ENCODE assay signal across 8 mouse cellular contexts in genomic region chr9:41326772-41327560, GRCm38 (mm10).
DNase-seq lines count a peak whose midpoint lies in the region; ATAC-seq and TF ChIP-seq lines count a peak whose summit lies in the region.

No protein-coding gene starts in this region.

- H3K4me3 ChIP-seq in left cerebral cortex, adult 2 months = no peak overlapping the region
- peak overlapping the region; percentile 18 for H3K4me3 ChIP-seq in forebrain, embryonic 16.5 days (replicated peaks; ENCODE audit: low read length)
- peak overlapping the region; percentile 51 for H3K4me3 ChIP-seq in hindbrain, embryonic 10.5 days
- H3K4me3 ChIP-seq in limb, embryonic 14.5 days (replicated peaks; ENCODE audit: low read length) = 0 out of 2 replicates have a peak overlapping the region, but pooled peaks have one; percentile 7
- H3K4me3 ChIP-seq in neural tube, embryonic 12.5 days = no peak overlapping the region

- peak overlapping the region; percentile 38 for H3K4me2 ChIP-seq in forebrain, embryonic 16.5 days (ENCODE audit: low read length)
- peak overlapping the region; percentile 31 for H3K4me2 ChIP-seq in limb, embryonic 14.5 days (replicated peaks; ENCODE audit: low read depth, low read length, severe bottlenecking)
- H3K4me2 ChIP-seq in neural tube, embryonic 12.5 days (replicated peaks) = peak overlapping the region; percentile 61

- peaks cover 25% of the 10 kb centered on the region for H3K4me1 ChIP-seq in forebrain, embryonic 16.5 days (replicated peaks; ENCODE audit: control insufficient read depth, insufficient read depth, low read length)
- peaks cover 56% of the 10 kb centered on the region for H3K4me1 ChIP-seq in hindbrain, embryonic 10.5 days (replicated peaks)
- peaks cover 16% of the 10 kb centered on the region for H3K4me1 ChIP-seq in limb, embryonic 14.5 days (ENCODE audit: control insufficient read depth, insufficient read depth, low read length)
- H3K4me1 ChIP-seq in neural tube, embryonic 12.5 days = peaks cover 32% of the 10 kb centered on the region

- peak overlapping the region; percentile 47 for H3K27ac ChIP-seq in left cerebral cortex, adult 2 months
- H3K27ac ChIP-seq in forebrain, embryonic 16.5 days (ENCODE audit: low read length) = peak overlapping the region; percentile 68
- peak overlapping the region; percentile 89 for H3K27ac ChIP-seq in hindbrain, embryonic 10.5 days
- H3K27ac ChIP-seq in limb, embryonic 14.5 days (replicated peaks; ENCODE audit: low read depth, low read length) = peak overlapping the region; percentile 45
- peak overlapping the region; percentile 17 for H3K27ac ChIP-seq in neural tube, embryonic 12.5 days

- peak overlapping the region; percentile 3; the same call in 1 of the 2 replicates for H3K9ac ChIP-seq in forebrain, embryonic 16.5 days (replicated peaks; ENCODE audit: low read depth, low read length)
- no peak overlapping the region for H3K9ac ChIP-seq in limb, embryonic 14.5 days (ENCODE audit: low read depth, low read length, severe bottlenecking)
- no peak overlapping the region for H3K9ac ChIP-seq in neural tube, embryonic 12.5 days

- no peak for TF ChIP-seq CTCF in left cerebral cortex, adult 2 months (IDR thresholded peaks at IDR 0.05)

- 7% methylated on average over 10 of the region's 10 CpGs for WGBS in forebrain, embryonic 16.5 days
- WGBS in hindbrain, embryonic 10.5 days = 11% methylated on average over 10 of the region's 10 CpGs
- WGBS in limb, embryonic 14.5 days = 21% methylated on average over 10 of the region's 10 CpGs
- 6% methylated on average over 10 of the region's 10 CpGs for WGBS in neural tube, embryonic 12.5 days

- no peaks in the 10 kb centered on the region for H3K27me3 ChIP-seq in forebrain, embryonic 16.5 days (replicated peaks; ENCODE audit: control insufficient read depth, insufficient read depth, low read length)
- H3K27me3 ChIP-seq in hindbrain, embryonic 10.5 days (ENCODE audit: insufficient read depth, poor library complexity, severe bottlenecking) = no peaks in the 10 kb centered on the region
- no peaks in the 10 kb centered on the region for H3K27me3 ChIP-seq in limb, embryonic 14.5 days (ENCODE audit: control insufficient read depth, insufficient read depth, low read length)
- H3K27me3 ChIP-seq in neural tube, embryonic 12.5 days (replicated peaks) = no peaks in the 10 kb centered on the region

- no peaks in the 10 kb centered on the region for H3K9me3 ChIP-seq in forebrain, embryonic 16.5 days (ENCODE audit: control insufficient read depth, low read length)
- peaks cover 17% of the 10 kb centered on the region; the same call in 1 of the 2 replicates for H3K9me3 ChIP-seq in hindbrain, embryonic 10.5 days
- no peaks in the 10 kb centered on the region for H3K9me3 ChIP-seq in limb, embryonic 14.5 days (ENCODE audit: control insufficient read depth, low read length)
- H3K9me3 ChIP-seq in neural tube, embryonic 12.5 days = no peaks in the 10 kb centered on the region

- H3K36me3 ChIP-seq in forebrain, embryonic 16.5 days (ENCODE audit: control insufficient read depth, insufficient read depth) = no peaks in the 10 kb centered on the region
- peaks cover 13% of the 10 kb centered on the region for H3K36me3 ChIP-seq in hindbrain, embryonic 10.5 days
- H3K36me3 ChIP-seq in limb, embryonic 14.5 days (ENCODE audit: control insufficient read depth, insufficient read depth, low read length) = no peaks in the 10 kb centered on the region
- no peaks in the 10 kb centered on the region for H3K36me3 ChIP-seq in neural tube, embryonic 12.5 days

- ATAC-seq in forebrain, embryonic 16.5 days = peak; percentile 86
- peak; percentile 71 for ATAC-seq in limb, embryonic 14.5 days (ENCODE audit: low FRiP score, low read depth)
- peak; percentile 84 for ATAC-seq in neural tube, embryonic 12.5 days (ENCODE audit: low FRiP score, low read depth)

- no peak for TF ChIP-seq POLR2A in limb, embryonic 14.5 days (IDR thresholded peaks at IDR 0.05; ENCODE audit: borderline replicate concordance, extremely low read depth, insufficient read depth, insufficient read length)

- DNase-seq in left cerebral cortex, adult 2 months (ENCODE audit: extremely low spot score in 1 of 2, low spot score in 2 of 2) = no peak
- no peak for DNase-seq in left cerebral cortex, postnatal 25 days (ENCODE audit: low spot score in 2 of 2)
- peak; percentile 79 for DNase-seq in hindbrain, embryonic 10.5 days (ENCODE audit: low spot score)
- DNase-seq in limb, embryonic 14.5 days (ENCODE audit: low spot score) = peak; percentile 79
- no peak for DNase-seq in thymus, adult 18-20 months
- no peak for DNase-seq in cerebellum, postnatal 4 days (ENCODE audit: low spot score in 2 of 2)

- intact Hi-C loops in left cerebral cortex, adult 2 months (cut with DNase I) = no loop called here
- intact Hi-C loops in left cerebral cortex, postnatal 25 days (cut with DNase I) = no loop called here

Comparison
In these comparisons a context has a peak if more than half of its experiments do, and no peak if none do; other contexts are left out.
1. DNase-seq: peak in hindbrain, embryonic 10.5 days (single experiment) and limb, embryonic 14.5 days (single experiment); none in left cerebral cortex, adult 2 months (0 of 2), left cerebral cortex, postnatal 25 days (0 of 2), thymus, adult 18-20 months (0 of 2) and cerebellum, postnatal 4 days (0 of 2).
2. H3K27ac ChIP-seq: peak in every context shown above with its lines; median percentile 89 in hindbrain, embryonic 10.5 days; 68 in forebrain, embryonic 16.5 days; 47 in left cerebral cortex, adult 2 months; 45 in limb, embryonic 14.5 days; 17 in neural tube, embryonic 12.5 days.
3. H3K4me3 ChIP-seq: peak in forebrain, embryonic 16.5 days (single experiment), hindbrain, embryonic 10.5 days (single experiment) and limb, embryonic 14.5 days (single experiment); none in left cerebral cortex, adult 2 months (single experiment) and neural tube, embryonic 12.5 days (single experiment).
4. Peak in every context shown above with its lines, with median percentiles within 50 percentile points of each other: ATAC-seq and H3K4me2 ChIP-seq.